Mouse (Mus musculus) right cerebral cortex, postnatal 10 days (tissue): ENCODE measurements around the gene Tceanc2.

Experiments
- DNase-seq, 2 experiments: peaks; one replicate each; pipeline ENCODE4 v3.0.0; 2021; ENCODE audit warnings: low spot score in 2 of 2

Gene Tceanc2

DNA sequence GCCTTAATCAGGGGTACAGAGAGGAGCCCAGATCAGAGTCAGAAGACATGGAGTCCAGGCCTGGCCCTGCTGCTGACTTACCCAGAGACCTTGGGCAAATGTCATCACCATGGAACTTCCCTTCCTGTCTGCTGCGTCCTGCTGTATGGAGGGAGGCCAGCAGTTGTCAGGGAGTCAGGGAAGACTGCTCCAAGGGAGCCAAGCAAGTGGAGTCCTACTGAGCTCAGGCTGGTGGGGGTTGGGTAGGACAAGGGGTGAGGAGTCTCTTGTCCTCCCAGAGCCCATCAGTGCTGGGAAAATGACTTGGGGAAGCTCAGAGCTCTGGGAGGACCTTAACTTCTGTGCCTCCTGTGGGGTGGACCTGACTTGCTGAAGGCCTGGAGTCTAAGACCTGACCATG is 94.6 kb downstream of the Tceanc2 start:
- peak; percentile 51 to 53 for DNase-seq
